Mouse (Mus musculus): Measurements from ENCODE around the gene Smim23.

Gene Smim23

DNA sequence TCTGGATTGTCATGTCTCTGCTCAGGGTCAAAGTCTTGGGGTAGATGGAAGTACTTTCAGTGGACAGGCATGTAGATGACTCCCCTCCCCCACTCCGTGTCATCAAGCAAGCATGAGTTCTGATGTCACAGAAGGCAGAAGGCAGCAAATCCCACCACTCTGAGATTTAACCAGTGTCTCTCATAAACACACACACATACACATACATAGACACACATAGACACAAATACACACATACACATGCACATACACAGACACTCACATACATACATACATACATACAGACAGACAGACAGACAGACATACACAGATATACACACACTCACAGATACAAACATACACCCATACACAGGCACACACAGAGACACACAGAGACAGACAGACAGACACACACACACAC, at the start of gene Smim23:
Smim23 (minus strand) TSS at position 101 of the 400 bp plus-strand sequence.
- DNase-seq (ENCODE audit: low spot score), result no peak

DNA sequence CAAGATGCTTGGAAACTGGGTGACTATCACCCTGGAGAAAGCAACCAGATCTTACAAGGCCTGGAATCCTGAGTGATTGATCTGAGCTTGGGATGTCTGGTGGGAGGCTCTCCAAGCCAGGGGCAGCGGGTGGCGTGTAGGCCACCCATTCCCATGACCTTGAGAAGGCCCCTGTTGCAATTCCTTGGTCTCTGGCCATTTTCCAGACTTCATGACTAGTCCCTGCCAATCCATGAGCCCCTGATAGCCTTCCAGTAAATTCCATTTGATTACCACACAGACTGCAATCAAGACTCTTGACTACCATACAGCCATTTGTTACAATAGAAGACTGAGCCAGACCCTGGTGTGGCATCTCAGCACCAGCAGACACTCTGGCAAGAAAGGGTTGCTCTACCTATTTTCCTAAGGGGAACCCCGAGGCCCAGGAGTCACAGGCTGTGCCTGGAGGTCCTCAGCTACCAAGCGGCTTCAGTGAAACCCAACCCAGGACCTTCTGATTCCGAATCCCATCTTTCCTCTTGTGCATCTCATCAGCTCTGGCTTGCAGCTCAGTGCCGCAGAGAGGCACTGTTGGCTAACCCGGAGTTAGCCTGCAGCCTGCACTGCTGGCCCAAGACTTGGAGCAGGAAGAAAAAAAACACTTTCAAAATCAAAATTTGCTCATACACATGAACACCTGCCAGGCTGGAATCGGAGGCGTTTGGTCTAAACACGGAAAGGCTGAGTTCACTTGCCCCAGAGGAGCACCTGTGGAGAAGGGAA, 44.4 kb upstream of the Smim23 start:
- no peak for DNase-seq (ENCODE audit: low spot score)

DNA sequence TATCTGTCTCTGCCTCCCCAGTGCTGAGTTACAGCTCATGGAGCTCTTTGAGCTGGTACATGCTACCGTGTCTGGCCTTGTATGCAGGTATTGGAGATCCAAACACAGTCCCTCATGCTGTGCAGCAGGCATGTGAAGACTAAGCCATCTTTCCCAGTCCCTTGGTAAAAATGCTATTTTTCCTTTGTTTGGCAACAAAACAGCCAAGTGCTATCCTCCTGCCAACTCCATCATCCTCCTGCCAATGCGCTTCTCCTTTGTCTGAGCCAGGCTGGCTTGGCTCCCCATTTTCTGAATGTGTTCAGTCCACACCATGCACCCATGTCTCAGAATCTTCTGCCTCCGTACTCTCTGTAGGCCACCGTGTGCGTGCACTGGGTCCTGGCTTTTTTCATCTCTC, 40.2 kb upstream of the Smim23 start:
- DNase-seq (ENCODE audit: low spot score), result no peak

DNA sequence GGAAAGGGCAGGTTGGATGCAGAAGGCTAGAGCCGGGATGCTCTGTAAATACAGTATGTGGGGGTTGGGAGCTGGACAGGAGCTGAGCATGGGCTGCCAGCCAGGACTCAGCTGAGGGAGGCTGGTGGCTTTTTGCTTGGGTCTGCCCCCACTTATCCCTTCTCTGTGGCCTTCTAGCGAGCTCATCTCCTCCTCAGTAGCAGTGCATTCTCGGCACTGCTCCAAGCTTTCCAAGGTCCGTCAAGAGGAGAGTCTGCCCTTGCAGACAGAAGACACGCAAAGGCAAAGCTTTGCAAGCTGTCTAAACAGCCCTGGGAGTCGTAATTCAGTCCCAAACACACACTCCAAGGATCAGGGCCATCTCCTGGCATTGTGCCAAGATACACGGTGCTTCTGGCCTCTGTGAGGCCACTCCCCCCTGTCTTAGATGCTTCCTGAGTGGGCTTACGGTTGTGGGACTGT, 33.0 kb upstream of the Smim23 start:
- no peak for DNase-seq (ENCODE audit: low spot score)

DNA sequence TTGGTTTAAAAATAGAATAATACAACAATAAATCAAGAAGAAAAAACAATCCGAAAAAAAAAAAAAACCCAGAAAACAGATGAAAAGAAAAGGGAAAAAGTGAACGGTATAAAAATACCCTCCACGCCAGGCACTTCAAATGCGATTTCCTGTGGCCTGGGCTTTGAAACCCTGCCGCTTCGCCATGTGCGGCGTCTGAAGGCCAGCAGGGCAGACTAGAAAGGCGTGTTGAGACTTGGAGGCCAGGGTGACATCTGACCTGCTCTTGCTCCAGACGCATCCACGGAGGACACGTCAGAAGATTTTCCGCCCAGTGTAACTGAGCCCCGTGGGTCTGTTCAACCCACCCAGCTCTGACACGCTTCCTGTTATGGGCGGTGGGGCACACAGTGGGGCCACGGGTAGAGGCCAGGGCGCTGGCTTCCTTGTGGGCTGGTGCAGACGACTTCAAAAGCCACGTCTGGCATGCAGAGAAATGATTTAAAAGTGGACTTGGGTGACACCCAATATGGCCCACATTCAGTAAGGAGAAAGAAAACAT, 22.3 kb upstream of the Smim23 start:
- no peak for DNase-seq (ENCODE audit: low spot score)

DNA sequence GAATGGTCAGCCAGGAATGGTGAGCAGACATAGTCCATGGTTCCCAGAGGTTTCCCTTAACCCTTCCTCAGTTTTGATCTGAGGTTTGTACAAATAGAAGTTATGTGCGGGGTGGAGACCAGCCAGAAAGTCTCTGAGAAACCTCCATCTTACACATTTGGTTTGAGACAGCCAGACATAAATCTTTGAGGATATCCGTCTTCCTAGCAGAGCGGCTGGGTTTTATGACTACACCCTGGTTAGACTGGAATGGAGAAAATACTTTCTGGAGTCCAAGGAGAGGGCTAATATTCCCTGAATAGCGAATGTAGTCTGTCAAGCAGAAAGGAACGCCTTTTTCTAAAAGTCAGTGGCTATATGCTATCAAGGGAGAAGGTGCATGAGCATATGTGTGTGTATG, 16.8 kb upstream of the Smim23 start:
- DNase-seq (ENCODE audit: low spot score), result no peak

DNA sequence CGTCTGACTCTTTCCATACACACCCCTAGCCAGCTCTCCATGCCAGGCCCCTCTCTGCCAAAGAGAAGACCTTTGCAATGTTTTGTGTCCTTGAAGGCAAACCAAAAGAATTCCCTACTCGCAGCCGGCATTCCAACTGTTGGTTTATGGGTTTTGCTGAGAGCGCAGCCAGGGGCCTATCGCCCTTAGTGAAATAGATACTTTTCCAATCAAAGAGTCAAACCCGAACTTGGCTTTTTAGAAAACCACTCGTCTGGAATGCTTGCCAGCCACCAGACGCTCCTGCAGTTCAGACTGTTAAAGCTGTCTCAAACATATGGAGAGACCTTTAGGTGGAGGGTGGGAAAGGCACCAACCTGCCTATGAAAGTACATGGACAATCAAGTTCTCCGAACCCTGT, 15.9 kb upstream of the Smim23 start:
- DNase-seq (ENCODE audit: low spot score), result no peak

DNA sequence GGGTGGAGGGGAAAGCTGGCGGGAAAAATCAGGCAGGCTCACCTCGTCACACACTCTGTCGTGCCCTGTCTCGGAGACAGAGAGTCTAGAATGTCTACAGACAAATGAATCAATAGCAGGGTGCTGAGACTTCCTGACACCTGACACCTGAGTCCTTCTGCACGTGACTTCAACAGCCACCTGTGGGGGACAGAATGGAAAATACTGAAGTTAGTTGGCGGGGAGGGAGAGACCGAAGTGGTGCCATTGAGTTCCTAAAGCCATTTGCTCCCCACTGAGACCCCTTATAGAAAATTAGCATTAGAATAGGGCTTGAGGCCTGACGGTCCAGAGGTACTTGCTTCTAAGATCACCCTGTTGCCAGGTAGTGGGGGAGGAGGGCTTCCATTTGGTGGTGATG, 10.6 kb upstream of the Smim23 start:
- no peak for DNase-seq (ENCODE audit: low spot score)

DNA sequence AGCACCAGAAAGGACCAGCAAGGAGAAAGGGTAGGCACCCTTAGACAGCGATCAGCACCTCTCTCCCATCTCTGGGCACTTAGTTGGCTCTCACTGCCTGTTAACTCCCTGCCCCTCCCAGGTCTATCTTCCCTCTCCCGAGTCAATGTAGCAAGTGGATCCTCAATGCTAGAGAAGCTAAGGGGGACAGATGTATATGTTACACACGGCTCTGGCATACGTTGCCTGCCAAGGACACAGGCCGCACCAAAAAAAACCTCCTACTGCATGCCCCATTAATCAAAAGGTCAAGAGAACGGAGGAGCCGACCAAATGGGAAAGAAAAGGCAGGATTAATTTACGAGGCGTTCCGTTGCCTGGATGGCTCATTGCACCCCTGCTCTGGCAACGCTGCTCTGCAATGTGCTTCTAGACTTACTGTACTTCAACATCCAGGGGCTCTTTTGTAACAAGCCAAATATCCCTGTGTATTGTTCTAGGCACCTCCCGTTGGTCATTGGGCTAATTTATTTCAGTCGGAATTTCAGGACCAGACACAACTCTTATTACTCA, 10.0 kb upstream of the Smim23 start:
- no peak for DNase-seq (ENCODE audit: low spot score)

DNA sequence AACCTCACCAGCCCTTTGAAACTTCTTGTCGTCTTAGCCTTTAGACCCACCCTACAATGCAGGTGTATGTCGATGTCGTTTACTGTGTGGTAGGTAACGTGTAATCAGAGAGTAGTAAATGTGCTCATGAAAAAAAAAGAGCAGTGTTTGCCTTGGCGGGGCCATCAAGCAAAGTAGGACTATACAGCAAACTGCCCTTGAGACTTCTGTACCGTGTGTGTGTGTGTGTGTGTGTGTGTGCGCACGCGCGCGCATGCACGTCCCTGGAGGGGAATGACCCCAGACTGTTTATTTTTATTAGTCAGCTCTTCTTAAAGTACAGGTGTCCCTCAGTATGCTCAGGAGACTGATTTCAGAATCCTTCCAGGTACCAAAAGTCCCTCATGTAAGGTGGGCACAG, 6.8 kb downstream of the Smim23 start:
- DNase-seq (ENCODE audit: low spot score), result no peak

DNA sequence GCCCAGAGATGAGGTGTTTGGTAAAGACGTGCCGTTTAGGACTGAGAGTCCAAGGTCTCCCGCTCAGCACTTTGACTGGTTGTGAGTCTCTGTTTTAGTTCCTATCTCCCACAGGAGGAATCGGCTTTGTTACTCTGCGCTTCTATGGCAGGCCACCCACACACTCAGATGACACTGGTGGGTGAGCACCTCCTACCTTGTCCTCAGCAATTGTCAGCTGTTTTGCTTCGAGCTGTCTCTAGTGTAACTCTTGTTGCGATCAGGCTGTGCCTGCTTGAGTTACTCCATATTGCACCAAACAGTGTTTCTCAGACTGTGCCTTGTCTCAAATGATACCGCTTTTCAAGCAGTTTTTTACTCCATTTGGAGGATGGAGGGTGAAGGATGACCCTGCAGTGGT, 10.1 kb downstream of the Smim23 start:
- no peak for DNase-seq (ENCODE audit: low spot score)

DNA sequence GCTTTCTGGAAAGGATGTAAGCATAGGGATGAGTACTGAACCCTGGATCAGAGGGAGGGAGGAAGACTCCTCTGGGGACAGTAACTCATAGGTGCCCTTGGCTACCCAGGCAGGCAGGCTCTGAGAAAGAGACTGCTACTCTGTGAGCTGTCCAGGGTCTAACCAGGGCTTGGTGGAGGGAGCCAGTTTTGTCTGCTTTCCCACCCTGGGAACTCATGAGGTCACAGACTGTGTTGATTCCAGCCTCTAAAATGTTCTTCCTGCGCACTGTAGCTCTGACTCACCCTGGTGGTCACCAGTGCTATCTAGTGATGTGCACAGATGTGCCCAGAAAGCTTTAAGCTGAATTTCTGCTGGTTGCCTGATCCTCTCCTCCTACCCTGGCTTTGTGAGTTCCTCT, 15.3 kb downstream of the Smim23 start:
- no peak for DNase-seq (ENCODE audit: low spot score)

DNA sequence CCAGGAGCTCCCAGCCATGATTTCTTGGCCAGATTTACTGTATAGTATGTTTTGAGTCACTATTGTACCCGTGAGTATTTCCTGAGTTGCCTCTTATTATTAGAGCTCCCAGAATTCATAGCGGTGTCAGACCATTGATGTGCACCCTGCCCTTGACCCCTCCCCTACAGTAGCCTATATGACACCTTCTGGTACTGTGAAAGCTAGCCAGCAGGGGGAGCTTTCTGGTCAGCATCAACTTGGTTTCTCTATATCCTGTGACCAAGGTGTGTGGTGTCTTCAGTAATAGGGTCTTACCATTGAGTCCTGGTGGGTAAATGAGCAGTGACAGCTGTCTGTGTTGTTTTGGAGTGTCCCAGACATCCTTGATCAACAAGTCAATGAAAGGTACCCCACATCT, 18.4 kb downstream of the Smim23 start:
- DNase-seq (ENCODE audit: low spot score), result peak; percentile 14

DNA sequence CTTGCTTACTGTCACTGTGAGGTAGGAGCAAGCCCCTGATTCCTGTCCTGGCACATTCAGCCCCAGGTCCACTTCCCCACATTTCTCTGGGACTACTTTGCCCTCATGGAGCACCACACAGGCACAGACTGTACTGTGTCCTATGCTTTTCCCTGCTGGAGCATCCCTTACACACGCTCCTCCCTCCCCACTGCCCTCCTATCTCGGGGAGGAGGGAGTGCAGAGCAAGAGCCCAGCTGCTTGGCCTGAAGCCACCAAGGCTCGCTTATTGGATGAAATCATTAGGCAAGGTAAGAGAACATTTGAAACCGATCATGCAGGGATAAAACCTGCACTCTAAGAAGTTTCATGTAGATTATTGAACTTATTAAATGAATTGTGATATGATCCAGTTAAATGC, 20.7 kb downstream of the Smim23 start:
- no peak for DNase-seq (ENCODE audit: low spot score)

DNA sequence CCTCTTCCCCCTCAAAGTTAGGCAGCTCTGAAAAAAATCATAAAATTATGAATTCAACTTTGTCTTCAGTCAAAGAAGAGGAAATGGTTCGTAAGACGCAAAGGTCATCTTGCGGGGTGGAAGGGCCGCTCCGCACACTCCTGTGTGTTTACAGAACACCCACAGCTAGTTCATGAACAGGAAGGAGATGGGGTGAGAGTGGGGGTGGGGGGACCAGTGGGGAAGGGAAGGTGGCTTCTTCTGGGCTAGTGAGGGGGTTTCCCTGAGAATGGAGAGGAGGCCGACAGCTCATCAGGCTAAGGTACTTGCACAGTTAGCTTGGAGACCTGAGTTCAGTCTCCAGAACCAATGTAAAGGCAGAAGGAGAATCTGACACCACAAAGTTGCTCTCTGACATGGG, 22.7 kb downstream of the Smim23 start:
- no peak for DNase-seq (ENCODE audit: low spot score)

DNA sequence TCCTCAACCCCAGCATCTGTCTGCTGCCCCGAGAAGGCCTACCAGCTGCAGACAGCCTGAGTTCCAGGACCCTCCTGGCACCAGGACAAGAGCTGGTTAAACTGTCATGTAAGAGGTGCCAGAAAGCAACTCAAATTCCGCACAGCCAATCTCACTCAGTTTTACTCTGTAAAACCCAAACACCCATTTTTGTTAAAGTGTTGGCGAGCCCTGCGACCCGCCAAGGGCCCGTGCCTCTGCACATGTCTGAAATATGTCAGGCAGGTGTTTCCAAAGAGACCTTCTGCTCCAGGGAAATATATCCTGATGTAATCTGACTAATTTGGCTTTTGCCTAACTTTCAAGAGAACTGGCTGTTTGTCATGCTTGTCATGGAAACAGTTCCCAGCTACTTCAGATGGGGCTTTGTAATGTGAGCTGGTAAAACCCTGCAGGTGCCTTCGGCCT, 23.5 kb downstream of the Smim23 start:
- no peak for DNase-seq (ENCODE audit: low spot score)

DNA sequence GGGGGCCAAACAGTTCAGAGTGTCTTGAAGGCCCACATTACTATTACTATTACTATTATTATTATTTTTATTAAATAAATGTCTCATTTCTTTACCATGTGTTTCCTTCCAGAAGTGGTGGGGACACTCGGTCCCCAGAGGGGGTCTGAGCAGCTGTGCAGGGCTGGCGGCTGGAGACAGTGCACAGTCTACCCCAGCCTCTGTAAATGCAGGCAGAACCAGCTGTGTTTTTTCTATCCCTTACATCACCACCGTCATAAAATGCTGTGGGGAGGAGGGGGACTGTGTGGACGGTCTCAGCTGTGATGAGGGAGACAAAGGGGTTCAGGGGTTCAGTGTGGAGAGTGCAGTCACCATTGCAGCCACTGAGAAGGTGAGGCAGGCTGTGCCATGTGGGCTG, 26.0 kb downstream of the Smim23 start:
- no peak for DNase-seq (ENCODE audit: low spot score)

DNA sequence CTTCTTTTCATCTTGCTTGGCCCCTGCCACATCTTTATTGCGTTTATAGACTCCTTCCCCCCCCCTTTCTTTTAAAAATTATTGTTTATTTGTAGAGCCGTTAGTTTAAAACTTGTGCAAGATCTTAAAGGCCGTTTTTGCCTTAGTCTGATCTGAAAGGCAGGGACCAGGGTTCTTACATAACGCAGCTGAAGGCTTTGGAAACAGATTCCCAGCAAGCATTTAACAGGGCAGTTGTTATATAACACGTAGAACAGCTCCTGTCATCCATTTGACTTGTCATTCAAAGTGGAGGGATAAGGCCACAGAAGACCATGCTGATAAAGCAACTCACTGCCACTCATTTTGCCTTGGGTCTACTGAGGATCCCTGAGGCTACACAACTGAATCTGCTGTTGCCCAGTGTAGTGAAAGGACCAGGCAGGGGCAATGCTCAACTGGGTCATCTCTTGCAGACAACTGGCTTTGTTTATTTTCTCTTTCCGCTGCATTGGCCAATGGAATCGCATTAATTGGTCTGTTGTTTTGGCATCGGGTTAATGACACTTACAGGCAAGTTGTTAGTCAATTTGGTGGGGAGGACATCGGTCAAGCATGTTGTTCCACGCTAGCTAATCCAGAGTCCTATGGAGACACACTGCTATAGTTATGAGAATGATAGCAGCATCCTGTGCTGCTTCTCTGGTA, 29.5 kb downstream of the Smim23 start:
- DNase-seq (ENCODE audit: low spot score), result peak; percentile 11

DNA sequence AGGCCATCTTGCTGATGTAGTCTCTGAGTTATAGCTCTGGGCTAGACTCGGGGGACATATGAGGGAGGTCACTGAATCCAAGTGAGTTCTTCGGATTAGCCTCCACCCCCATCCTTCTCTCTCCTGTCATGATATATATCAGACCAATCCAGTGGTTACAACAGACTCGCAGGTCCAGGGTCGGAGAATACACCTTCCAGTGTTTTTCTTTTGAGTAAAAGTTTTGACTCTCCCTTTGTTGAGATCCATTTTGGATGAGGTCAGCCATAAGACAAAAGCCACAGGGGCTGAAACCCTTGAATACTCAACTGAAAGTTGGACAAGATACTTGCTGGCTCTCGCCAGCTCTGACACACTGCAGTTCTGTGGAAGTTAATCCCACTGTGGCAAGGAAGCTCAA, 38.2 kb downstream of the Smim23 start:
- no peak for DNase-seq (ENCODE audit: low spot score)

DNA sequence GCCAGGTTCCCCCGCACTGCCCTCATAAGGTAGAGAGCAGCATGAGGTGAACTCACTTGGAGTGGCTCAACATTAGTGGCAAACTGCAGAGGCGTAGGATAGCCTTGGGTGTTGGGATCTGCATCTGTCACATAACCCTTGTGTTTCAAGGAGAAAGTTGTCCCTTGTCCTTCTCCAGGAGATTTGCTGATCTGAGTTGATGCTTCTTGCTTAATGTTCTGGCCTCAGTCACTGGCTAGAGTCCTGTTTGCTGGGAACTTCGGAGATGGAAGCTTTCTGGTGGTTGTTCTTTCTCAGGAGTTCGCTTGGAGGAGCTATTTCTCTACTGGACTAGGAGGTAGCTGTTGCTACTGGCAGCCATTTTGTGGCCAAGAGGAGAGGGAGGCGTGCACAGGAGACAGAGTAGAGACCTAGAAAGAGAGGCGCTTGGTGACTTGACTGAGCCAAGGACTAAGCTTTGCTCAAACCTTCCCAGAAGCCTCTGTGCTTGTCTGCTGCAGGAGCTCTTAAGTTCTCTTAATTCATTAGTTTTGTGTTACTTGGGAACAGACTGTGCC, 38.7 kb downstream of the Smim23 start:
- no peak for DNase-seq (ENCODE audit: low spot score)

DNA sequence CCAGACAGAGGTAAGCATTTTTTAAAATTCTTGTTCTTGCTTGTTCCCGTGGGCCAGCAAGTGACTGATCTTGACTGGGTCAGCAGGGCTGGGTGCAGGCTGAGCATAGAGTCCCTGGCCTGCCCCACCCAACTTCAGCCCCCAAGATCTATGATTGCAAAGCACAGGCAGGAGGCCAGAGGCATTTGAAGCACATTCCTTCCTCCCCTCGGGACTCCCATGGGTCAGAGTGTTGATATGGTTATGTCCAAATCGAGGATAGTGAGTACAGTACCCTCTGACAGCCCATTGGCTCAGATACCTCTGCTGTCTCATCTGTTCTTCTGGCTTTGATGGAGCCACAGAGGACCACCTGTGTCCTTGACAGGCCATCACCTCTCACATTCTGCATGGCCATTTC, 41.7 kb downstream of the Smim23 start:
- DNase-seq (ENCODE audit: low spot score), result no peak

DNA sequence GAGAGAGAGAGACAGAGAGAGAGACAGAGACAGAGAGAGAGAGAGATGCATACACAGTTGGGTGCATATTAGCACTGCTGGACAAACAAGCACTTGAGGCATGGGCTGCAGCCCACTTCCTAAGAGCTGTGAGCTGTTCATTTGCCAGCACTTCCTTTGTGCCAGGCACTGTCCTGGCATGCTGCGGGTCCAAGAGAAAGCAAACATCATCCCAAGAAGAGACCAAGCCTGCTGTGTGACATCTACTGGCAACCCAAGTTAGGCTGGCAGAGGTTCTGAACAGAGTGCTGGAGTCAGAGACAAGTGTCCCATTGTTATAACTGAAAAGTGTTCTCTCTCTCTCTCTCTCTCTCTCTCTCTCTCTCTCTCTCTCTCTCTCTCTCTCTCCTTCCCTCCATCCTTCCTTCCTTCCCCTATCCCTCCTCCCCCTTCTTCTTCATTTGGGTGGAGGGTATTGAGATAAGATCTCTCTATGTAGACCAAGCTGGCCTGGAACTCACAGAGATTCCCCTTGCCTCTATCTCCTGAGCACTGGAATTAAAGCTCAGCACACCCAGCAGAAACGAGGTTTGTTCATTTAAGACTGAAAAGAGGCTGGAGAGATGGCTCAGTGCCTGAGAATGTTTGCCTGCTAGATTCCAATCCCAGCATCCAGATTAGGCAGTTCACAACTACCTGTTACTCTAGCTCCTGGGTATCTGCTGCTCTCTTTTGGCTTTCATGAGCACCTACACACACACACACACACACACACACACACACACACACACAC, 42.6 kb downstream of the Smim23 start:
- DNase-seq (ENCODE audit: low spot score), result no peak
